Mouse (Mus musculus) naive thymus-derived CD4-positive, alpha-beta T cell, adult 5 months (primary cell): ENCODE data around the gene Atp2c2. TPM values are rescaled to one million over a fixed set of nuclear protein-coding genes. Genes with fewer than 3 reads are reported as not detected.

ENCODE experiments used
- polyA plus RNA-seq: library from polyadenylated mRNA; unstranded; fragments of 100-300 nt; shearing (Covaris generic); gene quantifications from one replicate; pipeline ENCODE4 v1.2.1, GENCODE M21; 2017

Atp2c2 gene
- not detected for polyA plus RNA-seq

DNA sequence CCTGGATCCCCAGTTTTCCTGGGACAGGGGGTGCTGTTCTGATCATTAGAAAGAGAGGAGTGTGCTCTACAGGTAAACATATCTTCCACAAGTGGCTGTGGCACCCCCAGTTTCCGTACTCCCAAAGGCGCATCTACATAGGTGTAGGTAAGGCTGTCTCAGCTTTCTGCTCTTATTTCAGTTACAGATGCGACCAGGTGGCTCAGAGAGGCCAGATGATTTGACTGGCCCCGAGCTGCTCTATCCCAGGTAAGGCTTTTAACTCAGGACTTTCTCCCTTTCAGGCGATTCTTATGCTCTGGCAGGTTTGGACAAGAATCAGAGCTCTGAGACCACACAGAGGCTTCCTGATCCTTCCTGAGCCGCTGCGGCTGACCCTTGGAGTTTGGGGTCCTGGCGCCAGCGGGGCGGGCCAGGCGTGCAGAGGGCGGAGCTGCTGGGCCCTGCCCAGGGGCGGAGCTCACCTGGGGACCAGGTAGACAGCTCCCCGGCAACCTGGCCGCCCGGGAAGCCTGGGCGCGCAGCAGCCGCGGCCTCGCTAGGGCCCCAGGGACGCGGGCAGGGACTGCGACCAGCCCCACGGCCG is at the start of gene Atp2c2:
Gene Atp2c2 (plus strand): TSS at position 461 of the 586 bp plus-strand sequence.

DNA sequence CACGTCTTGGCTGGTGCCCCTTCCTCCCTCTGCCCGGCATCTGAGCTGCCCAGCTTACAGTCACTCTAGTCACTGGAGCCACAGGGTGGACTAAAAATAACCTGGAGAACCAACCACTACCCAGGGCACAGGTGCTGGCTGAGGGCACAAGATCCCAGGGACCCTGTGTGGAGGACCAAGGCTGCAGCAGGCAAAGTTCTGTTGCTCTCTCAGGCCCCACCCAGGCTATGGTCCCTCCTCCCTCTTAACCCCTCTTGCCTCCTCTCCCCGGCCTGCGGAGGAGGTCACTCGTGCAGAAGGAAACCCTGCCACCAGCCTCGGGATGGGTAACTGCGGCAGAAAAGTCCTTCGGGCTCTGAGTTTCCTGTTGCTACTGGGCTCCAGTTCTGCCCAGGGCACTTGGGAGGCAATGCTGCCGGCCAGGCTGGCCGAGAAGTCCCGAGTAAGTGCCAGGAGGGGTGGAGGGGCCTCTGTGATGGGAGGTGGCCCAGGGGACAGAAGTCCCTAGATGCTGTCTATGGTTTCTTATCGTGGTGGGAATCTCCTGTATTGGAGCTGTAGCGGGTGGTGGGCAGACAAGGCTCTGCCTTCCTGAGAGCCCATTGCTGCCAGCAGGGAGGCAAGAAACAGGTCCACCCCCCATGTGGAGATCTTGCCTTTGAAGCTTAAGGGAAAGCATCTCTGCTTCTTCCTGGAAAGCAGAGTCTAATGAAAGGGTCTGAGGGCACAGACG is 33.4 kb upstream of the Atp2c2 start, which contains the start of gene Wfdc1:
Gene Wfdc1 (plus strand): TSS at position 147 of the 733 bp plus-strand sequence.

DNA sequence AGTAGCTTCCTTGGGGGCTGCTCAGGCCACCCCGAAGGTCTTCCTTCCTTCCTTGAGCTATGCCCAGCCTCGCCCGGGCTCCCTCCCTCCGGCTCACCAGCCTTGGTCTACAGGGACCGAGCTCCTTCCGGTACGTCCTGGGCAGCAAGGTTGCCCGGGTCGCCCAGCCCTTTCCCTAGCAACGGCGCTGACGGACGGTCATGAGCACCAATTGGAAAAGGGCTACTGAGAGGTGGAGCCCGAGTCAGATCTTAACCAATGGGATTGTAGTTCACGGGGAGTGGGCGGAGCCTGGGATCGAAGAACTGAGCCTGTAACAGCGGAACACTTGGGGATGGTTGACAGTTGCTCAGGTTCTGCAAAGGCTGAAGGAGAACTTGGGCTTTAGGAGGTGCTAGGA is 78.5 kb downstream of the Atp2c2 start, which contains the start of gene Tldc1:
Gene Tldc1 (minus strand): TSS at position 154 of the 400 bp plus-strand sequence.

Other genes starting within 250 kb of the Atp2c2 start
- gene Slc38a8, start 198.3 kb upstream of the Atp2c2 start, polyA plus RNA-seq: not detected
- gene Mbtps1, start 141.3 kb upstream of the Atp2c2 start, polyA plus RNA-seq: 91.7 TPM
- 129 TPM for gene Hsdl1, start 124.8 kb upstream of the Atp2c2 start, polyA plus RNA-seq
- not detected for gene Dnaaf1, start 124.8 kb upstream of the Atp2c2 start, polyA plus RNA-seq
- 23.6 TPM for gene Taf1c, start 94.8 kb upstream of the Atp2c2 start, polyA plus RNA-seq
- gene Adad2, start 87.3 kb upstream of the Atp2c2 start, polyA plus RNA-seq: not detected
- gene Kcng4, start 64.3 kb upstream of the Atp2c2 start, polyA plus RNA-seq: not detected
- not detected for gene Wfdc1, start 33.6 kb upstream of the Atp2c2 start, polyA plus RNA-seq
- gene Tldc1, start 78.4 kb downstream of the Atp2c2 start, polyA plus RNA-seq: 2.1 TPM
- 216 TPM for gene Cotl1, start 140.5 kb downstream of the Atp2c2 start, polyA plus RNA-seq
- 12.9 TPM for gene Klhl36, start 162.3 kb downstream of the Atp2c2 start, polyA plus RNA-seq
- gene Usp10, start 210.4 kb downstream of the Atp2c2 start, polyA plus RNA-seq: 182 TPM
- gene Gm20388, start 210.8 kb downstream of the Atp2c2 start, polyA plus RNA-seq: 9.0 TPM